Mouse (Mus musculus) layer of hippocampus, adult 2 months (tissue): ENCODE results near the gene Rps6kb1. TPM values are rescaled to one million over a fixed set of nuclear protein-coding genes. Genes with fewer than 3 reads are reported as not detected.
"Not testable (repeated sequence)": the region's sequence is repeated elsewhere in the genome, so short reads cannot be mapped to it uniquely, and the experiment has no call there.

ENCODE experiments used
- DNase-seq, 2 experiments: peaks; one replicate each; pipeline ENCODE4 v3.0.0; 2022; ENCODE audit warnings: low spot score in 2 of 2
- H3K27ac ChIP-seq: fragments of 200-600 bp; 2 replicates; pipeline ENCODE4 v1.8.1; 2022
- H3K4me3 ChIP-seq: fragments of 200-600 bp; 2 replicates; pipeline ENCODE4 v1.8.1; 2022; ENCODE audit warnings: mild to moderate bottlenecking
- CTCF ChIP-seq: fragments of 200-600 bp; conservative IDR thresholded peaks from 2 replicates; pipeline ENCODE4 v1.8.1; 2022; ENCODE audit warnings: antibody characterized with exemption, mild to moderate bottlenecking, moderate library complexity
- microRNA-seq, 2 experiments: library from miRNA; unstranded; fragments of <30 nt; microRNA quantifications; one replicate each; pipeline ENCODE4 v1.2.0; 2021
- total RNA-seq, 2 experiments: library from RNA; stranded (reverse); gene quantifications; 2 replicates each; pipeline ENCODE4 v1.2.3; 2021

Gene Rps6kb1
- total RNA-seq, 2 experiments from 2014 or later, result 43.8 to 44.2 TPM

GRCm38 (mm10) chr11:86468345-86468744 lies 76.3 kb downstream of the Rps6kb1 start:
- H3K4me3 ChIP-seq, result no peak overlapping the region
- peak in 1 of 2 experiments; percentile 30 for DNase-seq
- TF ChIP-seq CTCF, result no peak
- H3K27ac ChIP-seq, result no peak overlapping the region

GRCm38 (mm10) chr11:86464275-86464674 lies 80.3 kb downstream of the Rps6kb1 start:
- H3K4me3 ChIP-seq, H3K27ac ChIP-seq: not testable (repeated sequence)
- peak; percentile 59 to 74 for DNase-seq
- TF ChIP-seq CTCF, result peak; percentile 84

- no peak overlapping the region for H3K27ac ChIP-seq
- H3K4me3 ChIP-seq, result no peak overlapping the region
- DNase-seq, result no peak
- no peak for TF ChIP-seq CTCF
Measured at GRCm38 (mm10) chr11:86462579-86462978, 82.0 kb downstream of the Rps6kb1 start.

- no peak for DNase-seq
- Histone ChIP-seq H3K4me3 (no peak overlapping the region), H3K27ac (no peak overlapping the region)
- TF ChIP-seq CTCF, result no peak
Measured at GRCm38 (mm10) chr11:86458866-86459265, 85.7 kb downstream of the Rps6kb1 start.

- Histone ChIP-seq H3K4me3 (no peak overlapping the region), H3K27ac (no peak overlapping the region)
- DNase-seq, result no peak
- no peak for TF ChIP-seq CTCF
Measured at GRCm38 (mm10) chr11:86457545-86457944, 87.1 kb downstream of the Rps6kb1 start.

GRCm38 (mm10) chr11:86453991-86454390 lies 90.6 kb downstream of the Rps6kb1 start:
- H3K27ac ChIP-seq, result no peak overlapping the region
- DNase-seq, result no peak
- H3K4me3 ChIP-seq, result no peak overlapping the region
- no peak for TF ChIP-seq CTCF

Small RNA genes lying within 50 kb of the gene (microRNA-seq; reads per million reads assigned to microRNA genes)
- gene Mir21a, result 1,250 to 3,894 reads per million in 2 experiments

Other genes starting within 250 kb of the Rps6kb1 start
- 10 to 100 TPM; 49.8 to 56.6 TPM for gene Med13, start 187.2 kb downstream of the Rps6kb1 start, total RNA-seq
- gene Rnft1, start 60.1 kb downstream of the Rps6kb1 start, total RNA-seq, result 10 to 100 TPM; 28.0 to 31.9 TPM
- gene Tubd1, start 186 bp upstream of the Rps6kb1 start, total RNA-seq, result 1 to 10 TPM; 6.0 to 8.2 TPM
- gene Vmp1, start 139.0 kb upstream of the Rps6kb1 start, total RNA-seq, result 100 to 1,000 TPM; 111 to 139 TPM
- gene Ptrh2, start 139.2 kb upstream of the Rps6kb1 start, total RNA-seq, result 10 to 100 TPM in 1 of 2 experiments, 1 to 10 TPM in 1; 9.0 to 10.1 TPM
- 100 to 1,000 TPM; 447 to 456 TPM for gene Cltc, start 212.8 kb upstream of the Rps6kb1 start, total RNA-seq